In the genomic region with DNA sequence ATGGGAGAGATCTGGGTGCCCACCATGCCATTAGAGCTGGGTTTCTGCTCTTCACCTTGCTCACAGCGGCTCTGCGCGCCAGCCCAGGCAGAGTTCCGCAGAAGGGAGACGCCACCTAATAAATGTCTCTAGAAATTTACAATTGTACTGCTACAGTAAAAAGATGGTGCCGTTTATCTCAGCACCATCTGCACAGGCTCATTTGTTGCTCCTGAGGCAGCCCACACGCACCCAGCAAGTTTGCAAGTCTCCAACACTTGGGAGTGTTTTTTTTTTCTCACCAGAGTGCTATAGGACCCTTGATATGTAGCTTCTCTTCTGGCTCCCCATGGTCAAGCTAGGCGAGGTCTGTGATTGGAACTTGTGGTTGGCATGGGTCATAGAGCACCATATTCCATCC, we compare ENCODE assay signal across 25 mouse cellular contexts. TPM values are rescaled to one million over a fixed set of nuclear protein-coding genes. Genes with fewer than 3 reads are reported as not detected.
DNase-seq lines count a peak whose midpoint lies in the region; ATAC-seq and TF ChIP-seq lines count a peak whose summit lies in the region.
"Had no signal": no experiment of that assay in that cellular context is flagged by ENCODE, and none has a peak within 500 bp of the region (broad histone marks: within the 10 kb centered on the region; RNA-seq: fewer than 3 reads in every experiment).

No protein-coding gene starts in this region.

- no peak for TF ChIP-seq CTCF in left cerebral cortex, adult 2 months (IDR thresholded peaks at IDR 0.05)

- DNase-seq in frontal cortex, postnatal 10 days (ENCODE audit: low spot score in 2 of 2) = no peak
- peak; percentile 22 to 63 for DNase-seq in left cerebral cortex, postnatal 25 days (ENCODE audit: low spot score in 2 of 2)
- DNase-seq in left cerebral cortex, adult 2 months (ENCODE audit: extremely low spot score in 1 of 2, low spot score in 2 of 2) = no peak
- peak; percentile 26 to 37 for DNase-seq in right cerebral cortex, adult 2 months (ENCODE audit: low spot score in 2 of 2)
- no peak for DNase-seq in right cerebral cortex, postnatal 25 days
- no peak for DNase-seq in adipocyte (ENCODE audit: low spot score)
- DNase-seq: adrenal gland, adult 2 months; adrenal gland, postnatal 10 days; adrenal gland, postnatal 25 days; B cell, adult 2 months; cerebellum, adult 11-12 months; cerebellum, adult 2 months; cerebellum, adult 9-10 months; cerebellum, postnatal 10 days; cerebellum, postnatal 25 days had no signal

- peak; percentile 88 for ATAC-seq in frontal cortex, adult (ENCODE audit: low TSS enrichment)
- ATAC-seq: activated CD4-positive, CD25-positive, alpha-beta regulatory T cell, adult 4 months; CD4-positive, CD25-positive, alpha-beta regulatory T cell, adult 4 months; forebrain, embryonic 13.5 days; forebrain, embryonic 15.5 days; Patski had no signal

- intact Hi-C loops in left cerebral cortex, postnatal 25 days (cut with DNase I) = no loop called here
- intact Hi-C loops in left cerebral cortex, adult 2 months (cut with DNase I) = no loop called here

- no peak overlapping the region for H3K4me3 ChIP-seq in left cerebral cortex, adult 2 months
- H3K4me3 ChIP-seq: embryonic facial prominence, embryonic 10.5 days; embryonic facial prominence, embryonic 12.5 days; forebrain, embryonic 13.5 days; forebrain, embryonic 15.5 days had no signal

- no peak overlapping the region for H3K27ac ChIP-seq in left cerebral cortex, adult 2 months
- H3K27ac ChIP-seq: embryonic facial prominence, embryonic 10.5 days; embryonic facial prominence, embryonic 12.5 days; forebrain, embryonic 13.5 days; forebrain, embryonic 15.5 days had no signal

RNA-seq across cellular contexts. Expression of gene Zbtb16, which starts 36.9 kb away (rescaled TPM):
- total RNA-seq in left cerebral cortex, postnatal 25 days (2021) = 10 to 100 TPM; 71.7 to 73.7 TPM
- 100 to 1,000 TPM in 1 of 2 experiments, 10 to 100 TPM in 1; 92.9 to 111 TPM for total RNA-seq in left cerebral cortex, adult 2 months (2021)

RNA-seq across cellular contexts. Expression of gene Htr3a, which starts 38.0 kb away (rescaled TPM):
- total RNA-seq in left cerebral cortex, postnatal 25 days (2021) = 10 to 100 TPM in 1 of 2 experiments, 1 to 10 TPM in 1; 7.4 to 10.1 TPM
- total RNA-seq in left cerebral cortex, adult 2 months (2021) = 1 to 10 TPM; 6.5 to 7.7 TPM
- total RNA-seq: CH12.LX, G1E had no signal

Comparison
In these comparisons a context has a peak if more than half of its experiments do, and no peak if none do; other contexts are left out.
1. DNase-seq: peak in left cerebral cortex, postnatal 25 days (2 of 2) and right cerebral cortex, adult 2 months (2 of 2); none in frontal cortex, postnatal 10 days (0 of 2), left cerebral cortex, adult 2 months (0 of 2), right cerebral cortex, postnatal 25 days (single experiment) and adipocyte (single experiment).